Mouse (Mus musculus): ENCODE measurements around the gene Tspo2.

DNA sequence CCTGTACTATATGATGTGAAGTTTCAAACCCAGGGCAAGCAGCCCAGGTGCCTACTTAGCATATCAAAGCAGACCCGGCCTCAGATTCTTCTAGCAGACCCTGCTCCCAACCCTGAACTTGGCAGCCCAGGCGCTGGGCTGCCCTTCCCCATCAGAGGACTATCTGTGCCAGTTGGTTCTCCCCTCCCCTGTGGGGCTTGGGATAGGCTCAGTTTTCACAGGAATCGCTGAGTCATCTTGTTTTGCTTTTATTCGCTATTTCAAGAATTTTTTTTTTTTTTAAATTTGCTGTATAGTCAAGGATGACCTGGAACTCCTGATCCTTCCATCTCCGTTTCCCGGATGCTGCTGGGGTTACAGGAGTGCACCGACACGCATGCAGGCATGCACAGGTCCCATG, 3.6 kb downstream of the Tspo2 start:
- TF ChIP-seq CTCF (IDR thresholded peaks at IDR 0.05; ENCODE audit: low read depth, low read length) (no peak), POLR2A (IDR thresholded peaks at IDR 0.05; ENCODE audit: borderline replicate concordance, low read depth, low read length) (no peak)

All from bone marrow macrophage, adult 2 months (primary cell).